Mouse (Mus musculus) megakaryocyte, embryonic 14.5 days (primary cell): ENCODE data around the gene Zdhhc22.

Experiments
- FLI1 ChIP-seq: IDR thresholded peaks from 2 replicates; pipeline ENCODE4 v1.6.1; 2012; ENCODE audit warnings: low read length, inconsistent platforms, mixed read lengths
- GATA1 ChIP-seq: IDR thresholded peaks from 3 replicates; pipeline ENCODE4 v1.6.1; 2012; ENCODE audit warnings: mixed read lengths, low read length, inconsistent platforms, borderline replicate concordance

DNA sequence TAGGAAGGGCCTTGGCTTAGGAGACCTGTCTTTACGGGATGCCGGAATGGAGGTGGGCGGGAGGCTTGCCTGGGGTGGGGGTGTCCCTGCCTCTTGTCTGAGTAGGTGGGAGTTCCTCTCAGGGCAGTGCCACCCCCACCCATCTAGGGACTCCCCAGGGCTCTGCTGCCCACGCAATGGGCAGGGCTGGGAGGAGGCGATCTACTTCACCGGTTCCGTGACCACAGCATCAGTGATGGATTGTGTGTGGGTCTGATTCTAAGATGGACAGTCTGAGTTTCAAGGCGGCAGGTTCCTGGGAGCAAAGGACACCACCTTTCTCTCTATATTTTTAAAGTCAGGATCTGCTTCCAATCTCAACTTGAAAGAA lies 36.6 kb upstream of the Zdhhc22 start:
- no peak for TF ChIP-seq GATA1
- no peak for TF ChIP-seq FLI1
